Mouse (Mus musculus): ENCODE measurements around the gene Nudt15.
A peak's percentile ranks its signal among the peaks of the same experiment; 100 is the strongest.
"Not testable (repeated sequence)": the region's sequence is repeated elsewhere in the genome, so short reads cannot be mapped to it uniquely, and the experiment has no call there.

The Nudt15 gene

GRCm38 (mm10) chr14:73548051-73548450 lies at the start of gene Nudt15:
Nudt15 (minus strand) TSS chr14:73548242.
- DNase-seq (ENCODE audit: low read depth, low spot score) = no peak

- no peak for DNase-seq (ENCODE audit: low read depth, low spot score)
Observed at GRCm38 (mm10) chr14:73592166-73592565, 44.1 kb upstream of the Nudt15 start.

- DNase-seq (ENCODE audit: low read depth, low spot score) = no peak
Observed at GRCm38 (mm10) chr14:73588080-73588479, 40.0 kb upstream of the Nudt15 start.

GRCm38 (mm10) chr14:73576336-73576735 lies 28.3 kb upstream of the Nudt15 start:
- no peak for DNase-seq (ENCODE audit: low read depth, low spot score)

- no peak for DNase-seq (ENCODE audit: low read depth, low spot score)
Observed at GRCm38 (mm10) chr14:73574053-73574452, 26.0 kb upstream of the Nudt15 start.

- DNase-seq (ENCODE audit: low read depth, low spot score) = no peak
Observed at GRCm38 (mm10) chr14:73571143-73571542, 23.1 kb upstream of the Nudt15 start.

GRCm38 (mm10) chr14:73569831-73570230 lies 21.8 kb upstream of the Nudt15 start:
- not testable (repeated sequence) for DNase-seq (ENCODE audit: low read depth, low spot score)

GRCm38 (mm10) chr14:73553122-73553696 lies 5.2 kb upstream of the Nudt15 start:
- DNase-seq (ENCODE audit: low read depth, low spot score) = peak; percentile 13

GRCm38 (mm10) chr14:73552341-73553121 lies 4.5 kb upstream of the Nudt15 start:
- DNase-seq (ENCODE audit: low read depth, low spot score) = peak; percentile 84

- DNase-seq (ENCODE audit: low read depth, low spot score) = no peak
Observed at GRCm38 (mm10) chr14:73551164-73551563, 3.1 kb upstream of the Nudt15 start.

- DNase-seq (ENCODE audit: low read depth, low spot score) = no peak
Observed at GRCm38 (mm10) chr14:73550732-73551131, 2.7 kb upstream of the Nudt15 start.

- DNase-seq (ENCODE audit: low read depth, low spot score) = no peak
Observed at GRCm38 (mm10) chr14:73550291-73550690, 2.2 kb upstream of the Nudt15 start.

GRCm38 (mm10) chr14:73547034-73547433 lies 1.0 kb downstream of the Nudt15 start:
- DNase-seq (ENCODE audit: low read depth, low spot score) = no peak

- DNase-seq (ENCODE audit: low read depth, low spot score) = no peak
Observed at GRCm38 (mm10) chr14:73543781-73544180, 4.3 kb downstream of the Nudt15 start.

- no peak for DNase-seq (ENCODE audit: low read depth, low spot score)
Observed at GRCm38 (mm10) chr14:73535641-73536040, 12.4 kb downstream of the Nudt15 start.

GRCm38 (mm10) chr14:73533755-73534465 lies 14.1 kb downstream of the Nudt15 start:
- DNase-seq (ENCODE audit: low read depth, low spot score) = no peak

- DNase-seq (ENCODE audit: low read depth, low spot score) = not testable (repeated sequence)
Observed at GRCm38 (mm10) chr14:73528661-73529060, 19.4 kb downstream of the Nudt15 start.

- DNase-seq (ENCODE audit: low read depth, low spot score) = peak; percentile 88
Observed at GRCm38 (mm10) chr14:73524766-73525448, 23.1 kb downstream of the Nudt15 start, which contains the start of gene Sucla2. Sucla2 (plus strand) TSS chr14:73525319.

- DNase-seq (ENCODE audit: low read depth, low spot score) = no peak
Observed at GRCm38 (mm10) chr14:73524136-73524535, 23.9 kb downstream of the Nudt15 start.

- DNase-seq (ENCODE audit: low read depth, low spot score) = peak; percentile 91
Observed at GRCm38 (mm10) chr14:73509765-73510423, 38.1 kb downstream of the Nudt15 start, which contains the start of gene Med4. Med4 (plus strand) TSS chr14:73510025.

Measured in c-Kit-negative CD71-positive TER-119-positive erythroid progenitor cells, embryonic 14.5 days (primary cell).